8 mouse cellular contexts compared by ENCODE assay signal in the genomic region with DNA sequence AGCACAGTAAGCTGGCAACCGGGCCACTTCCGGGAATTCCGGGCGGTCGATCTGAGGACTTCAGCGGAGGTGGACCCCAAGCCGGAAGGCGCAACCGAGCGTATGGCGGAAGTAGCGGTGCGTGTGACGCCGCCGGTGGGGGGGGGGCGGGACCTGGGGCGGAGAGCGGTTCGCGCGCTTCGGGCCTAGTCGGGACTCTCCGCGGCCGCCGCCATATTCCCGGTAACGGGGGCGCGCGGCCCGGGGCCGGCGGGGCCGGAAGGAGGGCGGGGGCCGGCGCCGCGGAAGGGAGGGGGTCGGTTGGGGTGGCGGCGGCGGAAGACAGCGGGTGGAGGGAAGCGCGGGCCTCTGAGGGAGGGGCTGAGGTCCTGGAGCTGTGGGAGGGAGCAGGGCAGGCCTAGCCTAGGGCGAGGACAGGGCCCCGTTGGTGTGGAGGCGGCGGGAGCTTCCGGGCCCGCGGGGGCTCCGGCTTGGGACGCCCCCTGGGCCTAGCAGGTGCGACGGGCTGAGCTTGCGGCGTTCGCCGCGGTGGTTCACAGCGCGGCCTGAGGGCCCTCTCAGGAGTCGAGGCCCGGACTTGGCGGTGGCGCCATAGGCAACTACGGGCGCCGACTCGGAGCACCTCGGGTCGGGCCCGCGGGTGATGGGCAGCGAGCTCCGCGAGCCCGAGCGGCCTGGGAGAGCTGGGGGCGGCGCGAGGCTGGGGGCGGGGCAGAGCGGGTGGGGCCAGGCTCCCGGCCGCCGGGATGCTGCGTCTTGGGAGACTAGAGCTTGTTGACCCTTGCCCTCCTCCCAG. TPM values are rescaled to one million over a fixed set of nuclear protein-coding genes. Genes with fewer than 3 reads are reported as not detected.
DNase-seq lines count a peak whose midpoint lies in the region; ATAC-seq and TF ChIP-seq lines count a peak whose summit lies in the region.

A gene (plus strand): TSS at position 161 of the 796 bp plus-strand sequence.

- intact Hi-C loops in gastrocnemius, adult 2 months (cut with DNase I), result loop anchor here (5.0 kb wide), 1 partner anchor 82 kb away; a partner anchor contains a TSS
- intact Hi-C loops in left cerebral cortex, adult 2 months (cut with DNase I), result loop anchor here (2.0 to 5.0 kb wide), 2 partner anchors 51 to 82 kb away; a partner anchor contains a TSS

- H3K4me1 ChIP-seq in hindbrain, postnatal 0 days (ENCODE audit: insufficient read depth, low read length), result peaks cover 15% of the 10 kb centered on the region; the same call in 1 of the 2 replicates

- H3K9me3 ChIP-seq in hindbrain, postnatal 0 days (ENCODE audit: low read length), result no peaks in the 10 kb centered on the region

- ATAC-seq in common myeloid progenitor, adult 5-6 weeks (replicated peaks; ENCODE audit: low read depth, poor library complexity, severe bottlenecking), result peak; percentile 88
- ATAC-seq in hindbrain, postnatal 0 days, result peak; percentile 94
- peak; percentile 93 for ATAC-seq in megakaryocyte, adult 5-6 weeks (ENCODE audit: poor library complexity, severe bottlenecking)

- peak; percentile 96 for DNase-seq in ZHBTc4 (ENCODE audit: low read depth, low spot score)
- peak; percentile 95 for DNase-seq in gastrocnemius, adult 2 months
- peak; percentile 96 for DNase-seq in hindbrain, postnatal 0 days (ENCODE audit: low spot score)
- DNase-seq in left cerebral cortex, adult 2 months (ENCODE audit: extremely low spot score in 1 of 2, low spot score in 2 of 2), result peak; percentile 85 to 88
- peak; percentile 87 to 89 for DNase-seq in right cerebral cortex, adult 2 months (ENCODE audit: low spot score in 2 of 2)
- DNase-seq in urinary bladder, postnatal 14 days (ENCODE audit: low spot score), result peak; percentile 93

- H3K36me3 ChIP-seq in hindbrain, postnatal 0 days (ENCODE audit: insufficient read depth, low read length), result 0 out of 2 replicates have a peak, but pooled peaks cover 7% of the 10 kb centered on the region

- 1% methylated on average over 59 of the region's 93 CpGs for WGBS in hindbrain, postnatal 0 days

- peak within 1 kb of the TSS; percentile 99 for H3K27ac ChIP-seq in gastrocnemius, adult 2 months
- H3K27ac ChIP-seq in hindbrain, postnatal 0 days, result peak within 1 kb of the TSS; percentile 99
- H3K27ac ChIP-seq in left cerebral cortex, adult 2 months, result peak within 1 kb of the TSS; percentile 98

- H3K4me2 ChIP-seq in hindbrain, postnatal 0 days (ENCODE audit: low read depth, low read length), result peak within 1 kb of the TSS; percentile 68

- no peak for TF ChIP-seq CTCF in gastrocnemius, adult 2 months (IDR thresholded peaks at IDR 0.05)
- no peak for TF ChIP-seq CTCF in hindbrain, postnatal 0 days (IDR thresholded peaks at IDR 0.05; ENCODE audit: low read depth)
- no peak for TF ChIP-seq CTCF in left cerebral cortex, adult 2 months (IDR thresholded peaks at IDR 0.05)

- no peaks in the 10 kb centered on the region for H3K27me3 ChIP-seq in hindbrain, postnatal 0 days (ENCODE audit: insufficient read depth, low read length)

- peak within 1 kb of the TSS; percentile 97 for H3K4me3 ChIP-seq in gastrocnemius, adult 2 months
- peak within 1 kb of the TSS; percentile 93 for H3K4me3 ChIP-seq in hindbrain, postnatal 0 days (ENCODE audit: low read length)
- peak within 1 kb of the TSS; percentile 67 for H3K4me3 ChIP-seq in left cerebral cortex, adult 2 months

- H3K9ac ChIP-seq in hindbrain, postnatal 0 days (replicated peaks; ENCODE audit: low read length), result peak within 1 kb of the TSS; percentile 99

RNA-seq across cellular contexts. Expression of the gene that starts here (rescaled TPM):
- 34.4 and 42.1 TPM in 2 replicates for total RNA-seq in common myeloid progenitor, adult 5-6 weeks (2017)
- 10 to 100 TPM; 20.3 to 21.7 TPM for total RNA-seq in gastrocnemius, adult 2 months (2021)
- total RNA-seq in hindbrain, postnatal 0 days (2014; rRNA removed), result 44.9 and 47.4 TPM in 2 replicates
- 34.4 and 36.2 TPM in 2 replicates for polyA plus RNA-seq in hindbrain, postnatal 0 days (2015; fragmentation: Nextera tagmentation; extraction: Ambion mirVana)
- 10 to 100 TPM; 77.4 to 82.5 TPM for total RNA-seq in left cerebral cortex, adult 2 months (2021)
- 56.3 and 57.1 TPM in 2 replicates for total RNA-seq in megakaryocyte, adult 5-6 weeks (2015)
- total RNA-seq in megakaryocyte, adult 5-6 weeks (2017), result 35.9 and 42.2 TPM in 2 replicates

Comparison
In these comparisons a context has a peak if more than half of its experiments do, and no peak if none do; other contexts are left out.
1. Peak in every context shown above with its lines: DNase-seq, ATAC-seq, H3K4me3 ChIP-seq and H3K27ac ChIP-seq.